Mouse (Mus musculus): Measurements from ENCODE around the gene Rac3.

Rac3 gene

GRCm38 (mm10) chr11:120706120-120706519, 15.2 kb upstream of the Rac3 start:
- DNase-seq (ENCODE audit: low spot score in 2 of 2), result no peak

GRCm38 (mm10) chr11:120707225-120707624, 14.0 kb upstream of the Rac3 start:
- no peak for DNase-seq (ENCODE audit: low spot score in 2 of 2)

GRCm38 (mm10) chr11:120707969-120708368, 13.3 kb upstream of the Rac3 start:
- no peak for DNase-seq (ENCODE audit: low spot score in 2 of 2)

GRCm38 (mm10) chr11:120709551-120709950, 11.7 kb upstream of the Rac3 start:
- no peak for DNase-seq (ENCODE audit: low spot score in 2 of 2)

GRCm38 (mm10) chr11:120710672-120711071, 10.6 kb upstream of the Rac3 start:
- DNase-seq (ENCODE audit: low spot score in 2 of 2), result no peak

GRCm38 (mm10) chr11:120711980-120712604, 9.2 kb upstream of the Rac3 start:
- DNase-seq (ENCODE audit: low spot score in 2 of 2), result no peak

GRCm38 (mm10) chr11:120712771-120713568, 8.3 kb upstream of the Rac3 start:
- no peak for DNase-seq (ENCODE audit: low spot score in 2 of 2)

- DNase-seq (ENCODE audit: low spot score in 2 of 2), result peak; percentile 97
These were observed 7.4 kb upstream of the Rac3 start, which contains the start of the genes Cenpx and Lrrc45 for GRCm38 (mm10) chr11:120713580-120714518. TSS of gene Cenpx (minus strand) at chr11:120713738. TSS of gene Lrrc45 (plus strand) at chr11:120713925.

- DNase-seq (ENCODE audit: low spot score in 2 of 2), result no peak
These were observed 6.7 kb upstream of the Rac3 start for GRCm38 (mm10) chr11:120714546-120714945.

GRCm38 (mm10) chr11:120715131-120715530, 6.1 kb upstream of the Rac3 start:
- no peak for DNase-seq (ENCODE audit: low spot score in 2 of 2)

GRCm38 (mm10) chr11:120719242-120719641, 2.0 kb upstream of the Rac3 start:
- DNase-seq (ENCODE audit: low spot score in 2 of 2), result no peak

- DNase-seq (ENCODE audit: low spot score in 2 of 2), result no peak
These were observed 1.4 kb upstream of the Rac3 start for GRCm38 (mm10) chr11:120719841-120720376.

- DNase-seq (ENCODE audit: low spot score in 2 of 2), result peak; percentile 80 to 95
These were observed 820 bp upstream of the Rac3 start for GRCm38 (mm10) chr11:120720450-120720849.

GRCm38 (mm10) chr11:120722067-120722630, 879 bp downstream of the Rac3 start:
- DNase-seq (ENCODE audit: low spot score in 2 of 2), result no peak

GRCm38 (mm10) chr11:120722761-120723382, 1.6 kb downstream of the Rac3 start:
- DNase-seq (ENCODE audit: low spot score in 2 of 2), result no peak

GRCm38 (mm10) chr11:120723509-120723908, 2.2 kb downstream of the Rac3 start:
- DNase-seq (ENCODE audit: low spot score in 2 of 2), result no peak

- DNase-seq (ENCODE audit: low spot score in 2 of 2), result no peak
These were observed 5.2 kb downstream of the Rac3 start for GRCm38 (mm10) chr11:120726243-120727168.

GRCm38 (mm10) chr11:120727169-120727527, 5.9 kb downstream of the Rac3 start, which contains the start of gene Dcxr:
TSS of gene Dcxr (minus strand) at chr11:120727281.
- peak; percentile 82 to 86 for DNase-seq (ENCODE audit: low spot score in 2 of 2)

- no peak for DNase-seq (ENCODE audit: low spot score in 2 of 2)
These were observed 6.3 kb downstream of the Rac3 start for GRCm38 (mm10) chr11:120727564-120727963.
